Mouse (Mus musculus) forebrain, embryonic 16.5 days (tissue): ENCODE measurements around the gene Zfp821. TPM values are rescaled to one million over a fixed set of nuclear protein-coding genes. Genes with fewer than 3 reads are reported as not detected.
A peak's percentile ranks its signal among the peaks of the same experiment; 100 is the strongest.
"Not testable (repeated sequence)": the region's sequence is repeated elsewhere in the genome, so short reads cannot be mapped to it uniquely, and the experiment has no call there.

Experiments used
- ATAC-seq: fragments of 200-750 bp; cut with Nextera tagmentation; 2 replicates; pipeline ENCODE4 v1.8.0; 2017; ENCODE audit warnings: mild to moderate bottlenecking, moderate library complexity
- H3K27ac ChIP-seq: fragments of 300-500 bp; sonication (generic); 2 replicates; pipeline ENCODE4 v1.5.1; 2014; ENCODE audit warnings: low read length, control low read depth
- H3K27me3 ChIP-seq: fragments of 300-500 bp; sonication (generic); replicated peaks from 2 replicates; pipeline ENCODE4 v1.6.1; 2014; ENCODE audit warnings: low read length; ENCODE audit not compliant: control insufficient read depth, insufficient read depth
- H3K36me3 ChIP-seq: fragments of 300-500 bp; sonication (generic); 2 replicates; pipeline ENCODE4 v1.6.1; 2014; ENCODE audit not compliant: control insufficient read depth, insufficient read depth
- H3K4me1 ChIP-seq: fragments of 300-500 bp; sonication (generic); replicated peaks from 2 replicates; pipeline ENCODE4 v1.6.1; 2014; ENCODE audit warnings: low read length; ENCODE audit not compliant: control insufficient read depth, insufficient read depth
- H3K4me2 ChIP-seq: fragments of 300-500 bp; sonication (generic); 2 replicates; pipeline ENCODE4 v1.6.1; 2014; ENCODE audit warnings: mild to moderate bottlenecking, low read length, control low read depth
- H3K4me3 ChIP-seq: fragments of 300-500 bp; sonication (generic); replicated peaks from 2 replicates; pipeline ENCODE4 v1.5.1; 2014; ENCODE audit warnings: mild to moderate bottlenecking, low read length, control low read depth
- H3K9ac ChIP-seq: fragments of 300-500 bp; sonication (generic); replicated peaks from 2 replicates; pipeline ENCODE4 v1.6.1; 2014; ENCODE audit warnings: low read depth, low read length, control low read depth
- H3K9me3 ChIP-seq: fragments of 300-500 bp; sonication (generic); 2 replicates; pipeline ENCODE4 v1.6.1; 2016; ENCODE audit warnings: low read length; ENCODE audit not compliant: control insufficient read depth
- WGBS: fragments of 180-500 bp; shearing (Covaris S2); extraction: QIAGEN DNeasy Blood & Tissue Kit; methylation state at CpG from one replicate; pipeline ENCODE4 v1.1.7; 2014; 5-methylcytosine and 5-hydroxymethylcytosine counted together
- polyA plus RNA-seq: library from polyadenylated mRNA; unstranded; fragments of >200 nt; fragmentation: Nextera tagmentation; extraction: Ambion mirVana; gene quantifications from 2 replicates; pipeline ENCODE4 v1.2.1, GENCODE M21; 2015

The Zfp821 gene
- polyA plus RNA-seq, 1 experiment from 2014 or later, result 88.3 TPM

- peaks cover 12% of the 10 kb centered on the region for H3K4me1 ChIP-seq
- H3K4me2 ChIP-seq, result peak within 1 kb of the TSS; percentile 93
- peak within 1 kb of the TSS; percentile 33; the same call in 1 of the 2 replicates for H3K27ac ChIP-seq
- H3K9ac ChIP-seq, result peak within 1 kb of the TSS; percentile 99
- no peaks in the 10 kb centered on the region for H3K9me3 ChIP-seq
- peak within 1 kb of the TSS; percentile 99 for H3K4me3 ChIP-seq
- ATAC-seq, result peak; percentile 87
- peaks cover 7% of the 10 kb centered on the region; the same call in 1 of the 2 replicates for H3K36me3 ChIP-seq
- no peaks in the 10 kb centered on the region for H3K27me3 ChIP-seq
- WGBS, result 0% methylated on average over 49 of the region's 59 CpGs
Observed at GRCm38 (mm10) chr8:109737237-109738048, 32.1 kb downstream of the Zfp821 start, which contains the start of gene Atxn1l. Atxn1l (minus strand) TSS chr8:109737739.

- ATAC-seq, result no peak
- Histone ChIP-seq H3K27ac (no peak overlapping the region), H3K9ac (peak overlapping the region; percentile 99)
Observed at GRCm38 (mm10) chr8:109738049-109738380, 32.7 kb downstream of the Zfp821 start.

GRCm38 (mm10) chr8:109747468-109748199 is 42.3 kb downstream of the Zfp821 start:
- H3K27me3 ChIP-seq, result no peaks in the 10 kb centered on the region
- no peaks in the 10 kb centered on the region for H3K4me1 ChIP-seq
- 88% methylated on average over 9 of the region's 12 CpGs for WGBS
- no peak overlapping the region for H3K4me2 ChIP-seq
- no peak overlapping the region for H3K27ac ChIP-seq
- H3K36me3 ChIP-seq, result no peaks in the 10 kb centered on the region
- H3K4me3 ChIP-seq, result no peak overlapping the region
- no peak overlapping the region for H3K9ac ChIP-seq
- no peaks in the 10 kb centered on the region for H3K9me3 ChIP-seq
- ATAC-seq, result no peak

More at GRCm38 (mm10) chr8:109738049-109738380, 32.7 kb downstream of the Zfp821 start:
- Histone ChIP-seq H3K4me1 (peaks cover 12% of the 10 kb centered on the region), H3K9me3 (no peaks in the 10 kb centered on the region), H3K4me3 (peak overlapping the region; percentile 99), H3K4me2 (peak overlapping the region; percentile 93), H3K36me3 (peaks cover 5% of the 10 kb centered on the region; the same call in 1 of the 2 replicates), H3K27me3 (no peaks in the 10 kb centered on the region)
- 80% methylated on average over 1 of the region's 1 CpGs for WGBS

- Histone ChIP-seq H3K27ac (no peak overlapping the region), H3K9ac (no peak overlapping the region), H3K4me3 (no peak overlapping the region), H3K36me3 (no peaks in the 10 kb centered on the region), H3K9me3 (no peaks in the 10 kb centered on the region), H3K4me1 (no peaks in the 10 kb centered on the region), H3K27me3 (no peaks in the 10 kb centered on the region), H3K4me2 (no peak overlapping the region)
- ATAC-seq, result no peak
- WGBS, result 63% methylated on average over 5 of the region's 5 CpGs
Observed at GRCm38 (mm10) chr8:109750274-109750673, 44.9 kb downstream of the Zfp821 start.

GRCm38 (mm10) chr8:109750699-109751098 is 45.4 kb downstream of the Zfp821 start:
- H3K9me3 ChIP-seq, result no peaks in the 10 kb centered on the region
- no peak for ATAC-seq
- H3K4me1 ChIP-seq, result no peaks in the 10 kb centered on the region
- no peaks in the 10 kb centered on the region for H3K27me3 ChIP-seq
- H3K4me2 ChIP-seq, result no peak overlapping the region
- no peak overlapping the region for H3K27ac ChIP-seq
- no peak overlapping the region for H3K9ac ChIP-seq
- H3K36me3 ChIP-seq, result no peaks in the 10 kb centered on the region
- WGBS, result 84% methylated on average over 12 of the region's 12 CpGs
- no peak overlapping the region for H3K4me3 ChIP-seq

- Histone ChIP-seq H3K27me3 (no peaks in the 10 kb centered on the region), H3K4me2 (no peak overlapping the region), H3K36me3 (no peaks in the 10 kb centered on the region), H3K9me3 (no peaks in the 10 kb centered on the region), H3K4me3 (no peak overlapping the region), H3K9ac (no peak overlapping the region), H3K27ac (no peak overlapping the region), H3K4me1 (no peaks in the 10 kb centered on the region)
- 91% methylated on average over 20 of the region's 20 CpGs for WGBS
- ATAC-seq, result no peak
Observed at GRCm38 (mm10) chr8:109751731-109752485, 46.6 kb downstream of the Zfp821 start.

GRCm38 (mm10) chr8:109754696-109755095 is 49.4 kb downstream of the Zfp821 start:
- no peak for ATAC-seq
- 93% methylated on average over 8 of the region's 8 CpGs for WGBS
- no peak overlapping the region for H3K27ac ChIP-seq
- no peaks in the 10 kb centered on the region for H3K9me3 ChIP-seq
- H3K9ac ChIP-seq, result no peak overlapping the region
- H3K27me3 ChIP-seq, result no peaks in the 10 kb centered on the region
- H3K4me3 ChIP-seq, result no peak overlapping the region
- H3K4me1 ChIP-seq, result no peaks in the 10 kb centered on the region
- H3K36me3 ChIP-seq, result no peaks in the 10 kb centered on the region
- no peak overlapping the region for H3K4me2 ChIP-seq

GRCm38 (mm10) chr8:109755554-109755953 is 50.2 kb downstream of the Zfp821 start:
- not testable (repeated sequence) for H3K36me3 ChIP-seq, H3K27me3 ChIP-seq, H3K27ac ChIP-seq, H3K4me2 ChIP-seq, H3K4me3 ChIP-seq, H3K9me3 ChIP-seq, H3K9ac ChIP-seq, H3K4me1 ChIP-seq, ATAC-seq
- WGBS, result 80% methylated on average over 4 of the region's 4 CpGs

- Histone ChIP-seq H3K27ac (no peak overlapping the region), H3K4me1 (no peaks in the 10 kb centered on the region), H3K9me3 (no peaks in the 10 kb centered on the region), H3K27me3 (no peaks in the 10 kb centered on the region), H3K36me3 (no peaks in the 10 kb centered on the region), H3K4me2 (no peak overlapping the region), H3K9ac (no peak overlapping the region), H3K4me3 (no peak overlapping the region)
- ATAC-seq, result no peak
- 71% methylated on average over 3 of the region's 3 CpGs for WGBS
Observed at GRCm38 (mm10) chr8:109756849-109757248, 51.5 kb downstream of the Zfp821 start.
